Mouse (Mus musculus): ENCODE results near the gene Ppargc1a. TPM values are rescaled to one million over a fixed set of nuclear protein-coding genes. Genes with fewer than 3 reads are reported as not detected.

Ppargc1a gene
- polyA plus RNA-seq, 1 experiment from 2014 or later = 66.9 TPM

DNA sequence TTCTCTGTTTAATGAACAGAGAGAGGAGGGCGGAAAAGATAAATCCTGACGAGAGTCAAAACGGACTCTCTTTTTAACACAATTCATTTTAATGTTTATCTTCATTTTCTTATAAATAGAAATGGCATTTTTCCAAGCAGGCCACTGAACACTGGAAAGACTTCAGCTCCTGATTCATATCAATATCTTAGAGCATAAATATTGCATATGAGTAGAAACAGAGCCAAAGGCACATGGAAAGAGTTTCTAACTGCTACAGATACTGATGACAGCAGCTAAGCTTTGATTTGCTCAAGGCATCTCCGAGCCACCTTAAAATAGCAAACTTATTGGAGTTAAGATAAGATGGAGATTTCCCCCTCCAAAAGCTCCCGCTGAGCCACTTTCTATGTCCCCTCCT, 14.3 kb downstream of the Ppargc1a start:
- ATAC-seq (ENCODE audit: insufficient number of reproducible peaks, insufficient read depth, low FRiP score, low read depth) = 0 out of 2 replicates have a peak, but pooled peaks have one; percentile 18
- H3K4me2 ChIP-seq (ENCODE audit: low read length) = peak overlapping the region; percentile 76
- peaks cover 6 to 24% of the 10 kb centered on the region in 2 experiments for H3K4me1 ChIP-seq (ENCODE audit: control insufficient read depth in 2 of 2, insufficient read depth in 2 of 2, low read length in 2 of 2)
- peak overlapping the region; percentile 58 to 75 for H3K4me3 ChIP-seq (ENCODE audit: control insufficient read depth in 1 of 2, insufficient read depth in 1 of 2, low read depth in 1 of 2, low read length in 2 of 2)
- H3K9me3 ChIP-seq (ENCODE audit: control insufficient read depth, low read length) = no peaks in the 10 kb centered on the region
- 1% methylated on average over 5 of the region's 5 CpGs for WGBS
- peak overlapping the region; percentile 97 to 98 for H3K27ac ChIP-seq (replicated peaks in 1 of 2; ENCODE audit: control insufficient read depth in 1 of 2, insufficient read depth in 1 of 2, low read depth in 2 of 2, low read length in 2 of 2)
- H3K36me3 ChIP-seq (ENCODE audit: control insufficient read depth, insufficient read depth, low read length) = peaks cover 8% of the 10 kb centered on the region
- H3K27me3 ChIP-seq (ENCODE audit: control insufficient read depth, insufficient read depth, low read length) = no peaks in the 10 kb centered on the region
- peak overlapping the region; percentile 85 for H3K9ac ChIP-seq (ENCODE audit: low read length)

- Histone ChIP-seq H3K9ac (ENCODE audit: low read length) (peak overlapping the region; percentile 85), H3K27me3 (ENCODE audit: control insufficient read depth, insufficient read depth, low read length) (no peaks in the 10 kb centered on the region), H3K9me3 (ENCODE audit: control insufficient read depth, low read length) (no peaks in the 10 kb centered on the region), H3K4me3 (ENCODE audit: control insufficient read depth in 1 of 2, insufficient read depth in 1 of 2, low read depth in 1 of 2, low read length in 2 of 2) (peak overlapping the region; percentile 58 to 75), H3K36me3 (ENCODE audit: control insufficient read depth, insufficient read depth, low read length) (peaks cover 15% of the 10 kb centered on the region), H3K27ac (replicated peaks in 1 of 2; ENCODE audit: control insufficient read depth in 1 of 2, insufficient read depth in 1 of 2, low read depth in 2 of 2, low read length in 2 of 2) (peak overlapping the region; percentile 97 to 98), H3K4me2 (ENCODE audit: low read length) (peak overlapping the region; percentile 76), H3K4me1 (ENCODE audit: control insufficient read depth in 2 of 2, insufficient read depth in 2 of 2, low read length in 2 of 2) (peaks cover 7 to 29% of the 10 kb centered on the region in 2 experiments)
- under 1% methylated on average over 24 of the region's 24 CpGs for WGBS
- ATAC-seq (ENCODE audit: insufficient number of reproducible peaks, insufficient read depth, low FRiP score, low read depth) = peak; percentile 20; the same call in 1 of the 2 replicates
These were observed 14.9 kb downstream of the Ppargc1a start for GRCm38 (mm10) chr5:51552483-51553091.

- no peak for ATAC-seq (ENCODE audit: insufficient number of reproducible peaks, insufficient read depth, low FRiP score, low read depth)
- Histone ChIP-seq H3K27ac (replicated peaks in 1 of 2; ENCODE audit: control insufficient read depth in 1 of 2, insufficient read depth in 1 of 2, low read depth in 2 of 2, low read length in 2 of 2) (peak overlapping the region; percentile 97 to 98), H3K4me1 (ENCODE audit: control insufficient read depth in 2 of 2, insufficient read depth in 2 of 2, low read length in 2 of 2) (peaks cover 7 to 31% of the 10 kb centered on the region in 2 experiments), H3K9me3 (ENCODE audit: control insufficient read depth, low read length) (no peaks in the 10 kb centered on the region), H3K9ac (ENCODE audit: low read length) (peak overlapping the region; percentile 85), H3K4me3 (ENCODE audit: control insufficient read depth in 1 of 2, insufficient read depth in 1 of 2, low read depth in 1 of 2, low read length in 2 of 2) (peak overlapping the region; percentile 58 to 75), H3K4me2 (ENCODE audit: low read length) (peak overlapping the region; percentile 76), H3K36me3 (ENCODE audit: control insufficient read depth, insufficient read depth, low read length) (peaks cover 18% of the 10 kb centered on the region), H3K27me3 (ENCODE audit: control insufficient read depth, insufficient read depth, low read length) (no peaks in the 10 kb centered on the region)
- WGBS = 5% methylated on average over 12 of the region's 12 CpGs
These were observed 15.6 kb downstream of the Ppargc1a start for GRCm38 (mm10) chr5:51551852-51552482.

DNA sequence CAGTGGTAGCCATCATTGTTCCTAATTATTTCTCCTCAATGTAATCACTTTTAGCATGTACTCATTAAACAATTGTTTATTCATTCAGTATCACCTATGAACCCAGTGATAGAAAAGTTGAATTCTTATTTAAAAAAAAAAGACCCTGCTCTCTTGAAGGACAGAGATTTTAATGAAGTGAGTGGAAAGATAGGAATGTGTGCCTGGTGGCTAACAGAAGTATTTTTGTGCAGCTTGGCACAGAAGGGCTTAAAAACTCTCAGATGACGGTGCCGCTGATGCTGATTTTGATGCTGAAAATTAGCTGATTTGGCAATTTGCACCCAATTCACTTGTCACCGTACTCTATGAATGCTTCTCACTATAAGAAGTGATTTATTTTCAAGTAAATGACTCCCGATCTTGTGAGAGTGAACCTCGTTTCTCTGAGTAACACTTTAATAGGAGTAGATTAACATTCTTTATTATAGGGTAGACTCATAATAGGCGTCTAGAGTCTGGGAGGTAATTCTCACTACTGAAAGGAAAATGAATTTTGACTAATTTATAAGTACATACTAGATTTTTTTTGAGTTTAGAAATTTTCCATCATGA, 20.0 kb downstream of the Ppargc1a start:
- H3K9me3 ChIP-seq (ENCODE audit: control insufficient read depth, low read length) = no peaks in the 10 kb centered on the region
- H3K4me2 ChIP-seq (ENCODE audit: low read length) = peak overlapping the region; percentile 3
- H3K36me3 ChIP-seq (ENCODE audit: control insufficient read depth, insufficient read depth, low read length) = peaks cover 47% of the 10 kb centered on the region
- H3K4me3 ChIP-seq (ENCODE audit: control insufficient read depth in 1 of 2, insufficient read depth in 1 of 2, low read depth in 1 of 2, low read length in 2 of 2) = no peak overlapping the region
- H3K27me3 ChIP-seq (ENCODE audit: control insufficient read depth, insufficient read depth, low read length) = no peaks in the 10 kb centered on the region
- no peak overlapping the region; a peak in 1 of 4 replicates for H3K27ac ChIP-seq (replicated peaks in 1 of 2; ENCODE audit: control insufficient read depth in 1 of 2, insufficient read depth in 1 of 2, low read depth in 2 of 2, low read length in 2 of 2)
- H3K9ac ChIP-seq (ENCODE audit: low read length) = peak overlapping the region; percentile 0; the same call in 1 of the 2 replicates
- no peak for ATAC-seq (ENCODE audit: insufficient number of reproducible peaks, insufficient read depth, low FRiP score, low read depth)
- peaks cover 16 to 58% of the 10 kb centered on the region in 2 experiments for H3K4me1 ChIP-seq (ENCODE audit: control insufficient read depth in 2 of 2, insufficient read depth in 2 of 2, low read length in 2 of 2)
- 57% methylated on average over 6 of the region's 6 CpGs for WGBS

GRCm38 (mm10) chr5:51546817-51547216, 20.7 kb downstream of the Ppargc1a start:
- Histone ChIP-seq H3K36me3 (ENCODE audit: control insufficient read depth, insufficient read depth, low read length) (peaks cover 47% of the 10 kb centered on the region), H3K9me3 (ENCODE audit: control insufficient read depth, low read length) (no peaks in the 10 kb centered on the region), H3K27me3 (ENCODE audit: control insufficient read depth, insufficient read depth, low read length) (no peaks in the 10 kb centered on the region), H3K27ac (replicated peaks in 1 of 2; ENCODE audit: control insufficient read depth in 1 of 2, insufficient read depth in 1 of 2, low read depth in 2 of 2, low read length in 2 of 2) (peak overlapping the region; percentile 56 to 69), H3K4me2 (ENCODE audit: low read length) (peak overlapping the region; percentile 45), H3K9ac (ENCODE audit: low read length) (peak overlapping the region; percentile 43; the same call in 1 of the 2 replicates), H3K4me1 (ENCODE audit: control insufficient read depth in 2 of 2, insufficient read depth in 2 of 2, low read length in 2 of 2) (peaks cover 16 to 62% of the 10 kb centered on the region in 2 experiments), H3K4me3 (ENCODE audit: control insufficient read depth in 1 of 2, insufficient read depth in 1 of 2, low read depth in 1 of 2, low read length in 2 of 2) (no peak overlapping the region)
- 27% methylated on average over 3 of the region's 3 CpGs for WGBS
- ATAC-seq (ENCODE audit: insufficient number of reproducible peaks, insufficient read depth, low FRiP score, low read depth) = no peak

- H3K27ac ChIP-seq (replicated peaks in 1 of 2; ENCODE audit: control insufficient read depth in 1 of 2, insufficient read depth in 1 of 2, low read depth in 2 of 2, low read length in 2 of 2) = peak overlapping the region; percentile 32 to 56; a peak in 2 of 4 replicates
- peaks cover 49% of the 10 kb centered on the region for H3K36me3 ChIP-seq (ENCODE audit: control insufficient read depth, insufficient read depth, low read length)
- H3K4me1 ChIP-seq (ENCODE audit: control insufficient read depth in 2 of 2, insufficient read depth in 2 of 2, low read length in 2 of 2) = peaks cover 16 to 72% of the 10 kb centered on the region in 2 experiments
- 0 out of 2 replicates have a peak overlapping the region, but pooled peaks have one; percentile 45 for H3K4me2 ChIP-seq (ENCODE audit: low read length)
- ATAC-seq (ENCODE audit: insufficient number of reproducible peaks, insufficient read depth, low FRiP score, low read depth) = no peak
- no peaks in the 10 kb centered on the region for H3K27me3 ChIP-seq (ENCODE audit: control insufficient read depth, insufficient read depth, low read length)
- whole genome bisulfite sequencing = 49% methylated on average over 7 of the region's 7 CpGs
- peak overlapping the region; percentile 43 for H3K9ac ChIP-seq (ENCODE audit: low read length)
- H3K4me3 ChIP-seq (ENCODE audit: control insufficient read depth in 1 of 2, insufficient read depth in 1 of 2, low read depth in 1 of 2, low read length in 2 of 2) = no peak overlapping the region
- no peaks in the 10 kb centered on the region for H3K9me3 ChIP-seq (ENCODE audit: control insufficient read depth, low read length)
These were observed 22.1 kb downstream of the Ppargc1a start for GRCm38 (mm10) chr5:51545133-51546049.
